Mouse (Mus musculus) erythroblast, embryonic 14.5 days (primary cell): ENCODE data around the gene Arfgap3. TPM values are rescaled to one million over a fixed set of nuclear protein-coding genes. Genes with fewer than 3 reads are reported as not detected.
"Not testable (repeated sequence)": the region's sequence is repeated elsewhere in the genome, so short reads cannot be mapped to it uniquely, and the experiment has no call there.

Source experiments
- H3K27me3 ChIP-seq: 2 replicates; pipeline ENCODE4 v1.6.1; 2012; ENCODE audit warnings: inconsistent platforms; ENCODE audit not compliant: control insufficient read depth
- H3K36me3 ChIP-seq: 2 replicates; pipeline ENCODE4 v1.6.1; 2012; ENCODE audit warnings: mild to moderate bottlenecking, inconsistent platforms; ENCODE audit not compliant: control insufficient read depth
- H3K4me1 ChIP-seq: 2 replicates; pipeline ENCODE4 v1.6.1; 2012; ENCODE audit warnings: inconsistent platforms; ENCODE audit not compliant: control insufficient read depth
- H3K4me3 ChIP-seq: replicated peaks from 2 replicates; pipeline ENCODE3; 2012; ENCODE audit warnings: moderate library complexity, mild to moderate bottlenecking, inconsistent platforms
- H3K9me3 ChIP-seq: 2 replicates; pipeline ENCODE4 v1.6.1; 2012; ENCODE audit warnings: low read length, inconsistent platforms, mixed read lengths; ENCODE audit not compliant: control insufficient read depth
- GATA1 ChIP-seq: IDR thresholded peaks from 2 replicates; pipeline ENCODE4 v1.6.1; 2012; ENCODE audit warnings: low read length, inconsistent platforms, mixed read lengths
- TAL1 ChIP-seq: IDR thresholded peaks from 3 replicates; pipeline ENCODE4 v1.6.1; 2012; ENCODE audit warnings: low read length, inconsistent platforms, mixed read lengths
- polyA plus RNA-seq: library from polyadenylated mRNA; stranded (reverse); fragments of >175 nt; gene quantifications from 2 replicates; pipeline ENCODE4 v1.2.3, GENCODE M21; 2012

Arfgap3 gene
- polyA plus RNA-seq, 1 experiment = 3.3 TPM

- Histone ChIP-seq H3K27me3 (no peaks in the 10 kb centered on the region), H3K4me1 (no peaks in the 10 kb centered on the region; the same call in 1 of the 2 replicates), H3K36me3 (peaks cover 68% of the 10 kb centered on the region), H3K4me3 (no peak overlapping the region), H3K9me3 (no peaks in the 10 kb centered on the region)
- TF ChIP-seq GATA1 = no peak
- TF ChIP-seq TAL1 = no peak
Measured at GRCm38 (mm10) chr15:83323071-83323470, 27.0 kb downstream of the Arfgap3 start.

GRCm38 (mm10) chr15:83314914-83315313 is 35.1 kb downstream of the Arfgap3 start:
- Histone ChIP-seq H3K4me1 (peaks cover 11% of the 10 kb centered on the region), H3K36me3 (peaks cover 63% of the 10 kb centered on the region), H3K4me3 (no peak overlapping the region), H3K9me3 (no peaks in the 10 kb centered on the region), H3K27me3 (no peaks in the 10 kb centered on the region)
- no peak for TF ChIP-seq GATA1
- no peak for TF ChIP-seq TAL1

GRCm38 (mm10) chr15:83309878-83310277 is 40.2 kb downstream of the Arfgap3 start:
- no peak overlapping the region for H3K4me3 ChIP-seq
- TF ChIP-seq GATA1 (no peak), TAL1 (no peak)
- H3K9me3 ChIP-seq = no peaks in the 10 kb centered on the region
- peaks cover 44% of the 10 kb centered on the region for H3K4me1 ChIP-seq
- H3K36me3 ChIP-seq = peaks cover 88% of the 10 kb centered on the region
- H3K27me3 ChIP-seq = no peaks in the 10 kb centered on the region

GRCm38 (mm10) chr15:83308708-83309107 is 41.3 kb downstream of the Arfgap3 start:
- peaks cover 53% of the 10 kb centered on the region for H3K4me1 ChIP-seq
- H3K27me3 ChIP-seq, H3K9me3 ChIP-seq: not testable (repeated sequence)
- peak overlapping the region; percentile 13 for H3K4me3 ChIP-seq
- peaks cover 89% of the 10 kb centered on the region for H3K36me3 ChIP-seq
- TF ChIP-seq GATA1 = 0 out of 2 replicates have a peak, but pooled peaks have one; percentile 14
- TF ChIP-seq TAL1 = peak; percentile 23; the same call in 1 of the 3 replicates

GRCm38 (mm10) chr15:83306181-83306580 is 43.9 kb downstream of the Arfgap3 start:
- Histone ChIP-seq H3K9me3 (no peaks in the 10 kb centered on the region), H3K4me1 (peaks cover 52% of the 10 kb centered on the region), H3K27me3 (no peaks in the 10 kb centered on the region), H3K36me3 (peaks cover 79% of the 10 kb centered on the region), H3K4me3 (no peak overlapping the region)
- TF ChIP-seq TAL1 = no peak

- no peak for TF ChIP-seq TAL1
- TF ChIP-seq GATA1 = no peak
- Histone ChIP-seq H3K4me3 (no peak overlapping the region), H3K9me3 (no peaks in the 10 kb centered on the region), H3K27me3 (no peaks in the 10 kb centered on the region), H3K36me3 (peaks cover 82% of the 10 kb centered on the region), H3K4me1 (peaks cover 57% of the 10 kb centered on the region)
Measured at GRCm38 (mm10) chr15:83305192-83305921, 44.7 kb downstream of the Arfgap3 start.

GRCm38 (mm10) chr15:83304804-83305191 is 45.2 kb downstream of the Arfgap3 start:
- TF ChIP-seq TAL1 (no peak), GATA1 (no peak)
- Histone ChIP-seq H3K4me1 (peaks cover 57% of the 10 kb centered on the region), H3K36me3 (peaks cover 82% of the 10 kb centered on the region)

GRCm38 (mm10) chr15:83303656-83304484 is 46.2 kb downstream of the Arfgap3 start:
- TF ChIP-seq GATA1 (no peak), TAL1 (no peak)
- Histone ChIP-seq H3K27me3 (no peaks in the 10 kb centered on the region), H3K4me1 (peaks cover 60% of the 10 kb centered on the region), H3K36me3 (peaks cover 82% of the 10 kb centered on the region), H3K9me3 (no peaks in the 10 kb centered on the region), H3K4me3 (no peak overlapping the region)

More at GRCm38 (mm10) chr15:83304804-83305191, 45.2 kb downstream of the Arfgap3 start:
- no peaks in the 10 kb centered on the region for H3K9me3 ChIP-seq
- no peak overlapping the region for H3K4me3 ChIP-seq
- H3K27me3 ChIP-seq = no peaks in the 10 kb centered on the region

GRCm38 (mm10) chr15:83299916-83300582 is 50.0 kb downstream of the Arfgap3 start:
- Histone ChIP-seq H3K9me3 (no peaks in the 10 kb centered on the region), H3K4me1 (peaks cover 32% of the 10 kb centered on the region), H3K36me3 (peaks cover 52% of the 10 kb centered on the region), H3K4me3 (no peak overlapping the region), H3K27me3 (no peaks in the 10 kb centered on the region)
- TF ChIP-seq TAL1 (no peak), GATA1 (peak; percentile 31; the same call in 1 of the 2 replicates)
